23 mouse cellular contexts compared by ENCODE assay signal in the genomic region with DNA sequence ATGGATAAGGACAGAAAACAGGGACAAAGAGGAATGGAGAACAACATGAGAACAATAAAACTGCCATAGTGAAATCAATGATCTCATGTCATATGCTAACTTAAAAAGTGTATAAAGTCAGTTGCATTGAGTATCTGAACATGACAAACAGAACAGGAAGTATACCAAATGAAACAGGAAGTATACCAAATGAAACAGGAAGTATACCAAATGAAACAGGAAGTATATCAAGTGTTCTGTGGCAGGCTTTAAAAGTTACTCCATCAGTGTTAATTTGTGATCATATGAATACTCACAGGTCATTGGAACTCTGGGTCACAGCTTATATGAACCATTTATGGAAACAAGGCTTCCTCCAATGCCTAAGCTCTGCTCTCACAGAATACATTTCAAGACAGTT.
"Had no signal": no experiment of that assay in that cellular context is flagged by ENCODE, and none has a peak within 500 bp of the region (broad histone marks: within the 10 kb centered on the region; RNA-seq: fewer than 3 reads in every experiment).

No protein-coding gene starts in this region.

- H3K36me3 ChIP-seq: heart, embryonic 10.5 days; heart, embryonic 12.5 days; hindbrain, embryonic 13.5 days; hindbrain, embryonic 15.5 days; kidney, embryonic 15.5 days; limb, embryonic 10.5 days; limb, embryonic 12.5 days had no signal

- DNase-seq: gastrocnemius, postnatal 14 days; gastrocnemius, postnatal 36 days; heart, adult 18-20 months; heart, postnatal 10 days; heart, postnatal 36 days; kidney, adult 11 months; kidney, adult 2 months; kidney, adult 9 months; kidney, postnatal 25 days; kidney, postnatal 4 days had no signal

- H3K4me1 ChIP-seq: heart, embryonic 10.5 days; heart, embryonic 12.5 days; hindbrain, embryonic 15.5 days; kidney, embryonic 15.5 days had no signal

- H3K4me3 ChIP-seq: heart, embryonic 10.5 days; heart, embryonic 12.5 days; hindbrain, embryonic 13.5 days; hindbrain, embryonic 15.5 days; kidney, embryonic 15.5 days; layer of hippocampus, adult 2 months; left cerebral cortex, adult 2 months; limb, embryonic 10.5 days; limb, embryonic 12.5 days had no signal

- H3K9ac ChIP-seq: heart, embryonic 12.5 days; hindbrain, embryonic 13.5 days; hindbrain, embryonic 15.5 days; kidney, embryonic 15.5 days; limb, embryonic 12.5 days had no signal

- H3K4me2 ChIP-seq: heart, embryonic 12.5 days; hindbrain, embryonic 13.5 days; hindbrain, embryonic 15.5 days; kidney, embryonic 15.5 days; limb, embryonic 12.5 days; liver, embryonic 11.5 days had no signal

- ATAC-seq: hindbrain, postnatal 0 days; intestine, embryonic 16.5 days had no signal

- H3K27ac ChIP-seq: heart, embryonic 10.5 days; hindbrain, embryonic 13.5 days; hindbrain, embryonic 15.5 days; hindbrain, postnatal 0 days; kidney, embryonic 15.5 days; kidney, postnatal 0 days; layer of hippocampus, adult 2 months; left cerebral cortex, adult 2 months; limb, embryonic 10.5 days; limb, embryonic 12.5 days had no signal

- H3K27me3 ChIP-seq: heart, embryonic 12.5 days; hindbrain, embryonic 13.5 days; hindbrain, embryonic 15.5 days; kidney, embryonic 15.5 days; limb, embryonic 12.5 days had no signal

- H3K9me3 ChIP-seq: heart, embryonic 10.5 days; heart, embryonic 12.5 days; hindbrain, embryonic 13.5 days; hindbrain, embryonic 15.5 days; kidney, embryonic 15.5 days; limb, embryonic 10.5 days; limb, embryonic 12.5 days had no signal
